Mouse (Mus musculus): ENCODE measurements around the gene Ctf2. TPM values are rescaled to one million over a fixed set of nuclear protein-coding genes. Genes with fewer than 3 reads are reported as not detected.

Gene Ctf2
- polyA plus RNA-seq, 1 experiment from 2014 or later, result 0.19 TPM

MicroRNAs encoded within 50 kb of the gene (microRNA counts, 519-probe panel; counts per million panel counts)
- microRNA mmu-miR-762, result 1,954 counts per million, percentile 61 among the panel's probes with 10 or more counts

Small RNAs within 50 kb of the gene (microRNA-seq; reads per million reads assigned to microRNA genes)
- gene Mir762, result not detected

Other genes starting within 250 kb of the Ctf2 start
- gene Srcap, start 220.2 kb downstream of the Ctf2 start, polyA plus RNA-seq (2016; fragmentation: Nextera tagmentation; extraction: Ambion mirVana), result 55.8 and 62.8 TPM in 2 replicates
- 16.6 and 17.8 TPM in 2 replicates for gene Gm42715, start 212.6 kb downstream of the Ctf2 start, polyA plus RNA-seq (2016; fragmentation: Nextera tagmentation; extraction: Ambion mirVana)
- gene Tmem265, start 170.8 kb downstream of the Ctf2 start, polyA plus RNA-seq (2016; fragmentation: Nextera tagmentation; extraction: Ambion mirVana), result 5.1 and 7.3 TPM in 2 replicates
- gene Phkg2, start 158.8 kb downstream of the Ctf2 start, polyA plus RNA-seq (2016; fragmentation: Nextera tagmentation; extraction: Ambion mirVana), result 40.7 and 43.4 TPM in 2 replicates
- 11.8 and 15.3 TPM in 2 replicates for gene Ccdc189, start 143.6 kb downstream of the Ctf2 start, polyA plus RNA-seq (2016; fragmentation: Nextera tagmentation; extraction: Ambion mirVana)
- gene Rnf40, start 143.4 kb downstream of the Ctf2 start, polyA plus RNA-seq (2016; fragmentation: Nextera tagmentation; extraction: Ambion mirVana), result 61.2 and 64.2 TPM in 2 replicates
- 31.6 and 33.6 TPM in 2 replicates for gene Zfp629, start 116.4 kb downstream of the Ctf2 start, polyA plus RNA-seq (2016; fragmentation: Nextera tagmentation; extraction: Ambion mirVana)
- gene Bcl7c, start 23.2 kb downstream of the Ctf2 start, polyA plus RNA-seq (2016; fragmentation: Nextera tagmentation; extraction: Ambion mirVana), result 60.2 and 70.0 TPM in 2 replicates
- gene Ctf1, start 19.4 kb downstream of the Ctf2 start, polyA plus RNA-seq (2016; fragmentation: Nextera tagmentation; extraction: Ambion mirVana), result 9.4 and 10.7 TPM in 2 replicates
- gene Fbxl19, start 12.4 kb upstream of the Ctf2 start, polyA plus RNA-seq (2016; fragmentation: Nextera tagmentation; extraction: Ambion mirVana), result 8.9 and 9.0 TPM in 2 replicates
- gene Orai3, start 37.6 kb upstream of the Ctf2 start, polyA plus RNA-seq (2016; fragmentation: Nextera tagmentation; extraction: Ambion mirVana), result 12.9 and 13.6 TPM in 2 replicates
- gene Setd1a, start 44.5 kb upstream of the Ctf2 start, polyA plus RNA-seq (2016; fragmentation: Nextera tagmentation; extraction: Ambion mirVana), result 14.7 and 15.2 TPM in 2 replicates
- gene Gm49388, start 53.4 kb upstream of the Ctf2 start, polyA plus RNA-seq (2016; fragmentation: Nextera tagmentation; extraction: Ambion mirVana), result not detected in 2 replicates
- 6.8 and 8.0 TPM in 2 replicates for gene Hsd3b7, start 68.4 kb upstream of the Ctf2 start, polyA plus RNA-seq (2016; fragmentation: Nextera tagmentation; extraction: Ambion mirVana)
- gene Stx4a, start 92.1 kb upstream of the Ctf2 start, polyA plus RNA-seq (2016; fragmentation: Nextera tagmentation; extraction: Ambion mirVana), result 22.5 and 29.3 TPM in 2 replicates
- gene Stx1b, start 92.4 kb upstream of the Ctf2 start, polyA plus RNA-seq (2016; fragmentation: Nextera tagmentation; extraction: Ambion mirVana), result 4.7 and 6.5 TPM in 2 replicates
- 19.9 and 21.8 TPM in 2 replicates for gene Zfp646, start 144.1 kb upstream of the Ctf2 start, polyA plus RNA-seq (2016; fragmentation: Nextera tagmentation; extraction: Ambion mirVana)
- gene Zfp668, start 144.7 kb upstream of the Ctf2 start, polyA plus RNA-seq (2016; fragmentation: Nextera tagmentation; extraction: Ambion mirVana), result 42.5 and 49.1 TPM in 2 replicates
- gene Prss53, start 158.8 kb upstream of the Ctf2 start, polyA plus RNA-seq (2016; fragmentation: Nextera tagmentation; extraction: Ambion mirVana), result 0.64 and 0.79 TPM in 2 replicates
- not detected in 2 replicates for gene Gm21974, start 163.3 kb upstream of the Ctf2 start, polyA plus RNA-seq (2016; fragmentation: Nextera tagmentation; extraction: Ambion mirVana)
- gene Vkorc1, start 163.5 kb upstream of the Ctf2 start, polyA plus RNA-seq (2016; fragmentation: Nextera tagmentation; extraction: Ambion mirVana), result 47.6 and 59.1 TPM in 2 replicates
- 111 and 119 TPM in 2 replicates for gene Bckdk, start 171.9 kb upstream of the Ctf2 start, polyA plus RNA-seq (2016; fragmentation: Nextera tagmentation; extraction: Ambion mirVana)
- 48.7 and 49.6 TPM in 2 replicates for gene Kat8, start 180.3 kb upstream of the Ctf2 start, polyA plus RNA-seq (2016; fragmentation: Nextera tagmentation; extraction: Ambion mirVana)
- gene Prss8, start 197.9 kb upstream of the Ctf2 start, polyA plus RNA-seq (2016; fragmentation: Nextera tagmentation; extraction: Ambion mirVana), result 14.8 and 15.8 TPM in 2 replicates
- 10.7 and 12.9 TPM in 2 replicates for gene Prss36, start 214.6 kb upstream of the Ctf2 start, polyA plus RNA-seq (2016; fragmentation: Nextera tagmentation; extraction: Ambion mirVana)
- 349 and 372 TPM in 2 replicates for gene Fus, start 235.3 kb upstream of the Ctf2 start, polyA plus RNA-seq (2016; fragmentation: Nextera tagmentation; extraction: Ambion mirVana)

Measured in embryonic facial prominence, embryonic 10.5 days (tissue).